Mouse (Mus musculus) frontal cortex, adult (tissue): ENCODE results near the gene Il27.
A peak's percentile ranks its signal among the peaks of the same experiment; 100 is the strongest.
"Not testable (repeated sequence)": the region's sequence is repeated elsewhere in the genome, so short reads cannot be mapped to it uniquely, and the experiment has no call there.

ENCODE experiments used
- ATAC-seq: cut with Nextera tagmentation; 2 replicates; pipeline ENCODE4 v1.9.2; 2017; ENCODE audit warnings: mild to moderate bottlenecking, moderate library complexity, mixed read lengths; ENCODE audit not compliant: low TSS enrichment

The Il27 gene

DNA sequence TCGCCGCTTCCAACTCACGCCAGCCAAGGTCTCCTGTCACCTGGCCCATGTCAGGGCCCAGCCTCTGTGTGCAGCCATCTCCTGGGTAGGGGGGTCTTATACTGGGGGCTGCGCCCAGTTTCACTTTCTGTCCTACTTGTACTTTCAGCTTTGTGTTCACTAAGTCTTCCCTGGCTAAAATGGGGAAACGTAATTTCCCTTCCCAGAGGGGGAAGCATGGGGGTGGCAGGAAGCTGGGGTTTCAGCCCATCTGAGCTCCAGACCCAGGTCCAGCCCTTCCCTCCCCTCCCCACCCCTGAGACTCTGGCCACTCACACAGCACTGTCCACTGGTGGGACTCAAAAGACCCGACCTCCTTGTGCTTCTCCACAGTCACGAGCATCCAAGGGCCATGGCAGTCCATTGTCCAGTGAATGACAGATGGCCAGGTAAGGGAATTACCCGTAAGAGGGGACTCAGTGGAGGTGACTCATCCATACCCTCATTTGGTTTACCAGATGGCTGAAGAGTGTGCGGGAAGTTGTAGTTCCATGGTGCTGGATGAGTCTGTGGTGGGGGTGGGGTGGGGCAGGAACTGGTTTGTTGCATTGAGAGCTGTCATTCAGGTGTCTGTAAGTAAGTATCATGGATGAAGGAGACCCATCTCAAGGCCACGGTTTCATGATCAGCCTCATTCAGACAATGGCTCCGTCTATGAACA lies at the start of gene Il27:
Gene Il27 (minus strand): TSS at position 80 of the 700 bp plus-strand sequence.
- ATAC-seq: no peak

GRCm38 (mm10) chr7:126644345-126644744 lies 49.6 kb upstream of the Il27 start:
- ATAC-seq: no peak

DNA sequence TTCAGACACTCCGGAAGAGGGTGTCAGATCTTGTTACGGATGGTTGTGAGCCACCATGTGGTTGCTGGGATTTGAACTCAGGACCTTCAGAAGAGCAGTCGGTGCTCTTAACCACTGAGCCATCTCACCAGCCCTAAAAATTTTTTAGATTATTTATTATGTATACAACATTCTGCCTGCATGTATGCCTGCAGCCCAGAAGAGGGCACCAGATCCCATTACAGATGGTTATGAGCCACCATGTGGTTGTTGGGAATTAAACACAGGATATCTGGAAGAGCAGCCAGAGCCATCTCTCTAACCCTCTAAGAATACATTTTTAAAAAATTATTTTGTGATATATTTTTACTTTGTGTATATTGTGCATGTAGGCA lies 48.5 kb upstream of the Il27 start:
- ATAC-seq: not testable (repeated sequence)

- no peak for ATAC-seq
These were observed 48.0 kb upstream of the Il27 start for GRCm38 (mm10) chr7:126642545-126643243.

GRCm38 (mm10) chr7:126636733-126637520 lies 42.2 kb upstream of the Il27 start:
- ATAC-seq: no peak

DNA sequence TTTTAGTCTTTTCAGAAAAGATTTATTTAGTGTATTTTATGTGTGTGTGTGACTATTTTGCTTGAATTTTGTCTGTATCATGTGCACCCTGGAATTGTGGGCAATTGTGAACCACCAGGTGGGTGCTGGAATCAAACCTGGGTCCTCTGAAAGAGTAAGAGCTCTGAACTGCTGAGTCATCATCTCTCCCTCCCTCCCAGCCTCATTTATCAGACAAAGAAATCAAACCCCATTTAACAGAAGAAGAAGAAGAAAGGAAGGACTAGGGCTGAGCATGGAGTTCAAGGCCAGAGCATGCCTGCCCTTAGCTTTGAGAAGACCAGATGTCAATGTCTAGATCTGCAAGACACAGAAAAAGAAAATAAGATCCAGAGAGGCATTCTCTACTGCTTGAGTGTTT lies 40.6 kb upstream of the Il27 start:
- ATAC-seq: no peak

DNA sequence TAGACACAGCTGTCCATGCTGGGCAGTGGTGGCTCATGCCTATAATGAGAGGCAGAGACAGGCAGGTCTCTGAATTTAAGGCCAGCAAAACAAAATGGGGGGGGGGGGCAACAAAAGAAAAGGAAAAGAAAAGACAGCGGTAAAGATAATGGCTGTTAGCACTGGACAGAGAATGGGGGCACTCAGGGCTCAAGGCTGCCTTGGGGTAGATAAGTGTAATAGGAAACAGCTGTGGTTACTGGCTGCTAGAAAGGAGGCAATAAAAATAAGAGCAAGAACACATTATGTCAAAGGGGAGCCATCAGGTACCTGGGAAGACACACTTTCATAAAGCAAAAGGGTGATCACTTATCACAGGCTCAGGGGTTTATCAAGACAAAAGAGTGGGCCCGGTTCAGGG lies 37.7 kb upstream of the Il27 start:
- no peak for ATAC-seq

- ATAC-seq: no peak
These were observed 36.2 kb upstream of the Il27 start, which contains the start of gene Nupr1 for GRCm38 (mm10) chr7:126630824-126631518. Nupr1 (minus strand) TSS chr7:126630861.

- no peak for ATAC-seq
These were observed 35.2 kb upstream of the Il27 start for GRCm38 (mm10) chr7:126629915-126630314.

DNA sequence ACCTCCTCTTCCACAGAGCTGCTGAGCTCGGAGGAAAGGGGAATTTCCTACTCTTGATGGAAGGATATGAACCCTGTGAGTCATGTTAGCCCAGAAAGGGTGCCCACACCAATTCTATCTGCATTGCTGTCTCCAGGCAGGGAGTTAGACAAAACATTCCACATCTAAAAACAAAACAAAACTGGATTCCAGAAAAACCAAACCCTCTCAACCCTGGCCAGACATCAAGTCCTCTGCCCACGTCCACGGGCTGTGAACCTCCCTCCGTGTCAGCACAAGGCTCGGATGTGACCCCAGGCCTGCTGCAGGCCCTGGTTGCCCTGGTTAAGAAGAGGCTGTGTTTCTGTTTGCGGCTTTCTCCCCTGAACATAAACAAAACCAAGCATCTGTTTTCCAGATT lies 33.4 kb upstream of the Il27 start:
- no peak for ATAC-seq

- no peak for ATAC-seq
These were observed 31.3 kb upstream of the Il27 start for GRCm38 (mm10) chr7:126625807-126626600.

GRCm38 (mm10) chr7:126625369-126625768 lies 30.6 kb upstream of the Il27 start:
- peak; percentile 83 for ATAC-seq

DNA sequence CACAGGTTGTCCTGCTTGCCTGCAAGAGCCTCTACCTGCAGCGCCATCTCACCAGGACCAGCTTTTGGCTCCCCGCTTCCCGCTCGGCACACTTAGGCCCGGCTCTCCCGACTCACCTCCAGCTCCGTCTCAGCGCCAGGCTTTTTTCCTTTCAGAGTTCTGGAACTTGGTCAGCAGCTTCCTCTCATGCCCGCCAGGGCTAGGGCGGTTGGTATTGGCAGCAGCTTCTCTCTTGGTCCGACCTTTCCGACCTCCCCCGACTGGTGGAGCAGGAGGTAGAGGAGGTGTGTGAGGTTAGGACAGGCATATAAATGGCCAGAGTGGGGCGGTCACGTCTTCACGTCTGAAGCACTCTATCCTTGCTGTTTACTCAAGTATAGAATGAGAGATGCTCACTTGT lies 30.0 kb upstream of the Il27 start:
- ATAC-seq: no peak

DNA sequence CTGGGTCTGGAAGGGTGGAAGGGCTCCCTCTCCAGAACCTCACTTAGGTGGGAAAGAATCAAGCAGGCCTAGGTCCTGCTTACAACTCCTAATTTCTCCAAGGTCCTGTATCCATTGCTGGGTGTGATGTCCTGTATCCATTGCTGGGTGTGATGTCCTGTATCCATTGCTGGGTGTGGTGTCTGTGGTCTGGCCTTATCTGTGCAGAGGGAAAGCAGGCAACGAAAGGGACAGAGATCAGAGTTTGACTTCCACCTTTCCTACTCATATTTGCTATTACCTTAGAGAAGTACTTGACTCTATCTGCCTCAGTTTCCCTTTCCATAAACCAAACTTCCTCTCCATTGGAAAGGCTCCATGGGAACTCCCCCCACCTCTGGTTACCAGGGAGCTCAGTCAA lies 28.6 kb upstream of the Il27 start:
- ATAC-seq: no peak

DNA sequence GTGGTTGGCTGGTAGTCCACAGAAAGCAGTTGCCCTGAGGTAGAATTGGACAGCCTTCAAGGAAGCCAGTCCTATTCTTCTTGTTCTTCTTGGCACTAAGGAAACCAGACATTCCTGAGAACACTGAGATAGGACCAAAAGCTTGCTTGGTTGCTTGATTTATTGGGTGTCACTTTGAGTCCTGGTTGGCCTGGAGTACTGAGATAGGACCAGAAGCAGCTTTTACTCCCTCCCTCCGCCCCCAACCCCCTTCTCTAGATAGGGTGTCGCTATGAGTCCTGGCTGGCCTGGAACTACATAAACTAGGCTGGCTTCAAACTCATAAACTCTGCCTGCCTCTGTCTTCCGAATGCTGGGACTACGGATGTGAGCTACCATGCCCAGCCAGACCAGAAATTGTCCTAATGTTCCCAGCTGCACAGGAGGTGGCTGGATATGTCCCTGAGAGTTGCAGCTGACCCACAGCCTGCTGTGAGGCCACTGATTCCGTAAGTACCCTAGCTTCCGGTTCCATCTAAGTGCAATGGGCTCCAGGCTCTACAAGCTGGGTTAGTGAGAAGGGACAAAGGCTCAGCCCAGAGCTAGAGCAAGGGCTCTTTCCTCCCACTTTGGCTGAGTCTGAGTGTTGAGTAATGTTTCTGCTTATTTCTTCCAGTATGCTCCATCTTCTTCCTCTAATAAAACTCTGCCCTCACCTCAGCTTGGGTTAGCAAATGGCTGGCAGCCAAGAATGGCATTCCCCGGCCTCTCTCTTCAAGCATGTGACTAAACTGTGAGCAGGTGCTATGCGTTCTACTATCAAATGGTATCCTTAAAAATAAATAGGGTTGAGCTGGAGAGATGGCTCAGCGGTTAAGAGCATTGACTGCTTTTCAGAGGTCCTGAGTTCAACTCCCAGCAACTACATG lies 27.0 kb upstream of the Il27 start:
- no peak for ATAC-seq

DNA sequence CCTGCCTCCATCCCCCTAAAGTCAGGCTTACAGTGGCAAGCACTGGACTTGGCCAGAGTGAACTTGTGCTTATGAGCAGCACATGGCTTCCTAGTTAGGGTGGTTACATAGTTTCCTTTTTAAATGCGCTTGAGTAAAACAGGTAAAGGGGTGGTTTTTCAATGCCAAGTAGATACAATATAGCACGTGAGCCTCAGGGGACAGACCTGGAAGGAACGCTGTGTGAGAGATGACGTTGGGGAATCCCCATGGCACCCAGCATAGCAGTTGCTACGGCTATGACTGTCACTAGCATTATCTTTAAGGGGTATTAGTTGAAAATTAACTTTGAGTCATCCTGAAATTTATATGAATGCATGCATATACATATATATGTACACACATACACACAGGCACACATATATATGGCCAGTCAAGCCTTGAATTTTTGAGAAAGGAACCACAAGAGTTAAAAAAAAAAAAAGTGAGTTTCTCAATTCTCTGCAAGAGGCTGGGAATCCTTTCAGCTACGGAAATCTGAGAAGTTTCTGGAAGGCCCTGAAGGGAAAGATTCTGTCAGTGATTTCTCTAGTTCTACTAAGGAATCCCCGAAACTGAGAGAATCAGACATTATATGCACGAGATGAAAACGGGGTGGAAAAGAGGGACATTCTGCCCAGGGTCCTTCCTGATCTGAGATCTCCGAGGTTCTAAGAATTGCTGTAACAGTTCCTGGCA lies 25.0 kb upstream of the Il27 start:
- no peak for ATAC-seq

DNA sequence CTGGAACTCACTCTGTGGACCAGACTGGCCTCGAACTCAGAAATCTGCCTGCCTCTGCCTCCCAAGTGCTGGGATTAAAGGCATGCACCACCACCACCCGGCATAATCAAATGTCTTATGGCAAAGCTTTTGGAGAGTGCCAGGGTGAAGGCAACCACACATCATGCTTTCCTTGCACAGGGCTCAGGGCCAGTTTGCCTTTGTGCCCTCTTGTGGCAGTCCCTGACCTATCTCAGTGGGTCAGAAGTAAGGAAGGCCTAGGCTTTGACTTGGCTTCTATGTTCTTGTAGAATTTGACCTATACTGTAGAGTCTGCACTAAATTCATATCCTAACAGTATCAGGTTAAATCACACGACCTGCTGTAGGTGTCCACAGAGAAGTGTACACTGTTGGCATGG lies 22.0 kb upstream of the Il27 start:
- ATAC-seq: no peak

DNA sequence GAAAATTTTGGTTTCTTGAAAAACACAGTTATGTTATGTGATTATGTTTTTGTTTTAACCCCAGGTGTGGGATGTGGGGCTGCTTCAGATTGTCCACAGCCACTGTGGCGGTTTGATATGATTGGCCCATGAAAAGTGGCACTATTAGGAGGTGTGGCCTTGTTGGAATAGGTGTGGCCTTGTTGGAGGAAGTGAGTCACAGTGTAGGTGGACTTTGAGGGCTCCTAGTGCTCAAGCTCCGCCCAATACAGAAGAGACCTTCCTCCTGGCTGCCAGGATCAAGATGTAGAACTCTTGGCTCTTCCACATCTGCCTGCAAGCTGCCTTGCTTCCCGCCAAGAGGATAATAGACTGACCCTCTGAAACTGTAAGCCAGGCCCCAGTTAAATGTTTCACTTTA lies 18.0 kb upstream of the Il27 start:
- no peak for ATAC-seq

- no peak for ATAC-seq
These were observed 13.1 kb upstream of the Il27 start for GRCm38 (mm10) chr7:126607796-126608195.

GRCm38 (mm10) chr7:126607064-126607463 lies 12.3 kb upstream of the Il27 start:
- ATAC-seq: no peak; the same call in 1 of the 2 replicates
